Mouse (Mus musculus): ENCODE measurements around the gene Parva.

Gene Parva

DNA sequence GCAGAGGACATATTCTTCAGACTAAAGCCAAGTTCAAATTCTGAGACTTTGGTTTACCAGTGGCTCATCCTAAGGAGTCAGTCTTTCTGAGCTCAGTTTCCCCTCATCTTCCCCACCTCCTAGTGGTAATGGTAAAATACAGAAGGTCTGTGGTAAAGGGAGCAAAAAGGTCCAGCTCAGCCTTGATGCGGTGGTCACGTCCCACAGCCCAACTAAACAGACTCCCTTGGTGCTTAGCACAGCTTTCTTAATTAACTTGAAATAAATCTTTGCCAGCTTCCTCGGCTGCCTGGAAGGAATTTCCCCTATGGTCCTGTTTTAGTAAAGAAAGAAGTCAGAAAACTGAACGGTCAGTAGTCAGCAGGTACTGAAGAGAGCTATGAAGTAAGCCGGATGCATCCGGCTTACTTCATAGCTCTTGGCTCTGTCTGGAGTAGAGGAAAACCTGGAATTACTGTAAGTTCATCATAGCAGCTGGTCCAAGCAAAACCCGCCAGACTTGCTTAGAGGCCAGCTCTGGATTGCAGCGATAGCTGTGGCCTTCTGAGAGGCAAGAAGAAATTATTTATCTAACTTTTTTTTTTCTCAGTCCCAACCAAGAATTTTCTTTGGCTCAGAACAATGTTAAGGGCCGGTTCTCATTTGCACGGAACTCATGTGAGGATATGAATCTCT lies 176.3 kb downstream of the Parva start:
- no peak for DNase-seq (ENCODE audit: low spot score)

DNA sequence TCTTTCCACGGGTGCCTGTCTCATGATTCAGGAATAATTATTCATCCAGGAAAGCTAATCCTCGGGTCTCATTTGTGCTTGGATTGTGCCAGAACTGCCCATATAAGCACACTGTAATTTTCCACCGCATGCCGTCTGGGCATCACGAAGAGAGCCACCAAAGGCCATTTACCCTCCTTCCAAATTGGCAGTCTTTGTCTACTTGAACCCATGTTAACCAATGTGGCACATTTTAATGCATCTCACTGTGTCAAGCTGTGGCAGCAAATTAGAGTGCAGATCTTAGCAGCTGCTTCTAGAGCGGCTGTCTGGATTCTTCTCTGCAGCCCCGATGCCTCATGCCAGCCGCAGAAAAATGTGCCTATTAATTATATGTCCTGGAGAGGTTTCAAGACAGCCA lies 176.9 kb downstream of the Parva start:
- no peak for DNase-seq (ENCODE audit: low spot score)

DNA sequence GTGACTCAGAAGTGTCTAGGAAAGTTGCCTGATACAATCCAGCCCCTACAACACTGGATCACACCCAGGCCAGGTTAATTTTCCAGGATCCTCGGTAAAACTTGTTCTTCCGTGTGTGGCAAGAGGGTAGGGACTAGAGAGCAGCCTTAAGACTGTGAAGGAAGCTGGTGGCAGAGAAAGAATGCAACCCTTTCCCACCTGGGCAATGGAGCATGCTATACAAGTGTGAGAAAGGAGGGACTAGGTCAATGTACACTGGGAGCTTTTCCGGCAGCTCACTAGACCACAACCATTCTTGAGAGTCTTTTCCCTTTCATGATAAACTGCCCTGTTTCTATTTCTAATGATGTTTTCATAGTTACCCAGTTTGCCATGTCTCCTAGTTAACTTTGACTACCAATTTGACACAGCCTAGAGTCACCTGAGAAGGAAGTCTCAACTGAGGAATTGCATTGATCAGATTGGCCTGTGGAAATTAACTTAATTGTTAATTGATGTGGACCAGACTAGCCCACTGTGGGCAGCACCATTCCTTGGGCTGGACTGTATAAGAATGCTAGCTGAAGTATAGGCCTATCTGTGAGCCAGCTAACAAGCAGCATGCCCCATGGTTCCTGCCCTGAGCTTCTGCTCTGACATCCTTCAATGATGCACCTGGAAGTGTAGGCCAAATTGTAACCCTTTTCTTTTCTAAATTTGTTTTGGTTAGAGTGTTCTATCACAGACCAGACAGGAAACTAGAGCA lies 186.9 kb downstream of the Parva start:
- no peak for DNase-seq (ENCODE audit: low spot score)

DNA sequence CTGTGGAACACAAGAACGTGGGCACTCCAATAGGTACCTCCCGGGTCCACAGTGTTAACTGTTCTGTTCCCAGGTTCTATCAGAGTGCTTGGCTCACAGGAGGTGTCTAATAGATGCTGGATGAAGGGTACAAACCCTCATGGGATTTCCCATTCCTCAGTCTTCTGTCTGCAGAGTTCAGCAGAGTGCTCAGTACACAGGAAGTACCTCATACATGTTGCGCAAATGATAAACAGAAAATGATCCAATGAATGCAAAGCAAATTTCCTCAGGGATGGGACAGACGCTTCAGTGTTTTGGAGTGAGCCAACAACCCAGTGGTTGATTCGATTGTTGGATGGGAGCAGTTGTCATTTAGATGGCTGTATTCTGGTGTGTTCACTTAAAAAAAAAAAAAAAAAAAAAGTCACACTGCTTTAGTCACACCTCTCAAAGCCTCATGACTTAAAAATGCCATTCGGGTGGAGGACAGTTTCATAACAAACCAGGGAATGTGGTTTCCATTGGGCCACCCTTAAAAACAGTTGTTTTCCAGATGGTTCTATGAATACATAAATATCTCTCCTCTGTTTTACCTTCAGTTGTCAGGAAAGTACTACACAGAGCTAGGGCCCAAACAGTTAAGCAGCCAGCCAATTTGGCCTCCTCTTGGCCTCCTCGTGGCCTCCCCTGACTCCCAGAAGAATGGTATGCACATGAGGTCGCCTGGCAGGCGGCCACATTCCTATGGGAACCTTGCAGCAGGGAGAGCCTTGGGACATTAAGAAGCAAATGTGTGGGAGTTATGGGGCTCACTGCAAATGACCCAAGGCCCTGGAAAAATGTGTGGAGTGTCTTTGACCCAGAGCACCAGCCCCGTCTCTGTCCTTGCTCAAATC lies 187.7 kb downstream of the Parva start:
- DNase-seq (ENCODE audit: low spot score) = peak; percentile 17

DNA sequence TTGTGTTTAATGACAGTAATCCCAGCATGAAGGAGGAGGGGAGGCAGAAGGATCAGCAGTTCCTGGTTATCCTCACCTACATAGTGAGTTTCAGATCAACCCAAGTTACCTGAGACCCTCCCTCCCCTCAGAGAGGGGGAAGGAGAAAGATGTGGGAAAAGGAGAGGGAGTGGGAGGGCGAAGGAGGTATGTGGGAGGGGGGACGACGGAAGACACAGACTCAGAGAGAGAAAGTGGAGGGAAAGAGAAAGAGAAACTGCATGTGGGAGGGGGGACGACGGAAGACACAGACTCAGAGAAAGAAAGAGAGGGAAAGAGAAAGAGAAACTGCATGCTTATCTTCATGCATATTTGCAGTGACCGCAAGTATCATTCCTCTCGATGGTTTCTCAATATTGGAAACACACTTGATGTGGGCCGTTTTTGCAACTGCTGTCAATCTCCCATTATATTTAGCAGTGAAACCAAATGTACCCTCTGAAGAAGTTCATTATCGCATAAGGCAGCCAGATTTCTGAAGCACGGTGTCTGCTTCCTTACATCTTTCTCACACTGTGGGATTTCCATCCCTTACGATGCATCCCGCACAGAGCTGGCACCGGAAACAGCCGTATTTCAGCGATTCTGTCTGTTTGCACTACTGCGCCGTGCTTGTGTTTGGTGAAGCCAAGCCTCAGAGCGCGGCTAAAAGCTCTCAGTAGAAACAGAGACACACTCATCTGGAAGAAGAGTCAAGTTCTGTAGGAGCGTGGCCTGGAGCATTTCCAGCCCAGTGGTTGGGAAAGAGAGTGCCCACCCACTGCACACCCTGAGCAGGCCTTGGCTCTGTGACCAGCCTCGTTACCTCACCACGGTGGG lies 193.2 kb downstream of the Parva start:
- no peak for DNase-seq (ENCODE audit: low spot score)

DNA sequence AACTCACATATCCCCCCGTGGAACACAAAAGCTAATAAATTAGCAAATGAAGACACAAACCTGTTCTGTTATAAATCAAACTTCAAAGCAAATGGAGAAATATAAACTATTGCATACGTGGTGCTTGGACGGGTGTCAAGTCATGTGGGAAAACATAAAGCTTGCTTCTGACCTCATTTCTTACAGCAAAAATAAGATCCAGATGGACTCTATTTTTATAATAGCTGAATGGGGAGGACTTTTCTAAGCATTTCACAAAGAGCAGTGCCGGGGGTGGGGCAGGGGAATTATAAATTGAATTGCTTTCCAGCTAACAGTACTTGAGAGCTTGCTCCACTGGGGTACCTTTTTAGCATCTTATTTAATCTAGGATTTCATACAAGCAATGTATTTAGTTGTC lies 200.2 kb downstream of the Parva start:
- no peak for DNase-seq (ENCODE audit: low spot score)

DNA sequence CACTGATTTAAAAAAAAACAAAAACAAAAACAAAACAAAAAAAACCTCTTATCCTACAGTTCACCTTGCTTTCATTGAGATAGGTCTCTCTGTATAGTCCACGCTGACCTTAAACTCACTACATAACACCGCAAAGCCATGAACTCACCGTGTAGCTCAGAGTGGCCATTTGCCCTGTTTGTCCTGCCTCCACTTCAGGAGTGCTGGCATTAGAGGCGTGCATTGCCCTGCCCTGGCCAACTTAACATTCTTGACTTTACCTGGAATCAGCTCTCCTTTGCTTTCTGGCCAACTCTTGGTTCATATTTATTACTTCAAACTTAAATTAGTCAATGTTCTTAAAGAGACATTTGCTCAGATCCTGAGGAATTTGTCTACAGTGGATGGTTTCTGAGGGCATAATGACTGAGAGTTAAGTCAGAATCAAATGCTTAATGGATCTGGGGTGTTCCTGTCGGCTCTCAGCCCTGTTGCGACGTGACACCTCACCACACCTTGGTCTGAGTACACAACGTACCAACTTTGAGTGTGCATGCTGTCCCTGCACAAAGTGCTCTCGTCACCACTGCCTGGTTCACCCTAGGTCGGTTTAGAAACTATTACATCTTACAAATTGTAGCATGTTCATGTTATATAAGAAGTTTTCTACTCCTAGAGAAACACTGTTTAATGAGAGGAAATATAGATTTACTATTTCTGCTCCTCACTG lies 207.4 kb downstream of the Parva start:
- DNase-seq (ENCODE audit: low spot score) = no peak

DNA sequence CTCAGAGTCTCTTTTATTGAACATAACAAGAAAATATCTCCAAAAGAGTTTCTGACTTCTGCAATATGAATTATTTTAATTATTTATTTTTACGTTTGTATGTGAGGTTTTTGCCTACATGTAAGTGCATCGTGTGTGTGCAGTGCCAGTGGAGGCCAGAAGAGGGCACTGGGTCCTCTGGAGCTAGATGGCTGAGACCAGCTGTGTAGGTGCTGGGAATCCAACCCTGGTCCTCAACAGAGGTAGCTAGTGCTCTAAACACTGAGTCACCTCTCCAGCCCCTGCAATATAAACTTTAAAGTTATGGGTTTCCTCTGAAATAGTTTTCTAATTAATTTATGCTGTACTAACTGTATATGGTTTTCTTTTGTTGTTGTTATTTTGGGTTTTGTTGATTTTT lies 208.6 kb downstream of the Parva start:
- DNase-seq (ENCODE audit: low spot score) = no peak
